Mouse (Mus musculus): ENCODE measurements at regions not wholly inside any gene's neighbourhood (a gene's known extent, or its start where the extent isn't known, plus 50 kb on each side); places are given as distances from the start of the nearest gene placed in this dataset.
A peak's percentile ranks its signal among the peaks of the same experiment; 100 is the strongest.

DNA sequence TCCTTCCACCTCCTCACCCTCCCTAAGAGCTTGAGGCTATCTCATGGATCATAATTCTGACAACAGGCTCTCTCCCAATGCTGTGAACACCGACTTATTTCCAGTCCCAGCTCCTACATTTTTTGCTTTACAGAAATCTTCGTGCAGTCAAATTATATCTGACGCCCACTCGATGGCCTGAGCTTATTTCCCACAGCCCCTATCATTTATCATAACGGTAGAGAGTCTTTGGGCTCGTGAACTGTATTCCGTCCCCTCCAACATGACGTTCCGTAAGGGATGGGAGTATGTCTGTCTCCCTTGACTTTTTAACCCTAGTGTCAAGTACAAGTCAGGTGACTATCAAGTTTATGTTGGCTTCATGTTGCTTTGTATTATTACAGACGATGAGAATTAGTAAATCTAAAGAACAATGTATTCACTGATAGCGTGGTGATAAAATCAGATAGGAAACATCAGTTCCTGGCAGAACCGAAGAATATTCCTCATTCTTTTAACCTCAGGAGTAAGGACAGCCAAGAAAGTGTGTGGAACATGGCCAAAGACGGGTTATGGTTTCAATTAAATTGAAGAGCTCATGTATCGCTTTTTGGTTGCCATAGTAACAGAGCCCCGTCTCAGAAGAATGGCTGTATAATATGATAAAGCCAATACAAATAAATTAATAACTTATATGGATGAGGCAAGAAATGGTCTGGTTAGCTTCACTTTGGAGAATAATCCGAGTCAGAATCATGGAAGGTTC lies 145.5 kb upstream of the Dyrk2 start:
- DNase-seq = no peak

DNA sequence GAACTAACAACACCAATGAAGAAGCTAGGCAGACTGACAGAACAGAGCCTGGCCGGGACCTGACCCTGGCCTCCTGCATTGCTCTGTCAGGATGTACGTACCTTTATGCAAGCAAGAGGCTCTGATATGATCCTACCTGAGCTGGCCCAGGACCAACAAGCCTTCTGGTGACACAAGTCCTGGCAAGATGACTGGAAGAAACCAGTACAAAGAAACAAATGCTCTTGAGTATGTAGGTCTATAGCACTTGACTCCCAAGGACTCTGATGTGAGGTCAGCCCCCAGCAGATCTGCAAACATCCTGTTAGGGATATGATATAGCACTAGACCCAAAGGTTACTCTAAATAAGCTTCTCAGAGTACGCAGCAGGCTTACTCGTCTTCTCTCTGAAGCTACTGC lies 144.7 kb upstream of the Dyrk2 start:
- no peak for DNase-seq

DNA sequence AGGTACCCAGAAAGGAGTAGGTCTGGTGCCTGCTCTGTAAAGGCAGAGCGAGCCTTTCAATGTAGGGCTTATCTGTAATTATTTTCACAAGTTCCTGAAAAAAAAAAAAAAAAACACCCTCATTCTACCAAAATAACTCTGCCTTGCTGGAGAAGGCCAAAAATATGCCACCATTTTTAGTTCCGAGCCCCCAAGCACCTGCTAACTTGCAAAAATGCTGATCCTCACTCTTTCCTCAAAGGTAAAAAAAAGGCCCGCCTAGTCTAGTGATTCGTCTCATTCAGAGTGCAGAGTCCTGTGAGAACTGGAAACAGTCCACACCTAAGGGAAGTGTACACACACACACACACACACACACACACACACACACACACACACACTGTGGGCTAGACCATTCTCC lies 143.7 kb upstream of the Dyrk2 start:
- DNase-seq = no peak

DNA sequence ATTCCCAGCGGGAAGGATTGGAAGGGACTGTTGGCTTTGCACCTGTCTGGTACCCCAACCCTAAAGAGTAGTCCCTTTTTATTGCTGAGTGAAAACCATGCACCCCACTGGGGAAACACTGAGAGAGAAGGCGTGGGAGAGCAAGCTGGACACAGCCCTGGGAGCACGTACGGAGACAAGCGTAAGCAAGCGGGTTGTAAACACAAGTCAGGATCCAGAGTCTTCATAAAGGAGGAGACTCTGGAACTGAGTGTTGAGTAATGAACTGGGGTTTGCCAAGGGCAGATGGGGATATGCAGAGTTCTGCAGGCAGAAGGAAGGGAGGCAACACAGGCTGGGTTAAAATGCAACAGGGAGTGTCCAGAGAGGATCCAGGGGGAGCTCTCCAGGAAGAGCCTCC lies 141.5 kb upstream of the Dyrk2 start:
- DNase-seq = no peak

DNA sequence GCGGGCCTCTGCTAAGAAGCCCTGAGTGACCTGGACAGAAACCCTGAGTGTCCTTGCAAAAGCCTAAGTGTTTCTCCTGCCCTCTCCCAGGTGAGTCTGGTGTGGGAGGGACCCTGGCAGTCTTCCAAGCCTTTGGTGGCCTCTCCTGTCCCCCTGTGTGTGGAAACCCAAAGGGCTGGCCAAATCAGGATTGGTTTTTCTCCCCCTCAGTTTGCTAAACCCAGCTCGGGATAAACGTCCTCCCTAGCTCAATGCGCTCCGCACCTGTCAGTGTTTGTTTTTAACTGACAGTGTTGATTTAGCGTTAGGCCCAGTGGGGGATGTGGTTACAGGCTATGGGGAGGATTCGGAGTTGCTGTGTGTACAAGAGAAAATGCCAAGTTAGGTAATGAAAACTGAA lies 140.9 kb upstream of the Dyrk2 start:
- DNase-seq = peak; percentile 60

DNA sequence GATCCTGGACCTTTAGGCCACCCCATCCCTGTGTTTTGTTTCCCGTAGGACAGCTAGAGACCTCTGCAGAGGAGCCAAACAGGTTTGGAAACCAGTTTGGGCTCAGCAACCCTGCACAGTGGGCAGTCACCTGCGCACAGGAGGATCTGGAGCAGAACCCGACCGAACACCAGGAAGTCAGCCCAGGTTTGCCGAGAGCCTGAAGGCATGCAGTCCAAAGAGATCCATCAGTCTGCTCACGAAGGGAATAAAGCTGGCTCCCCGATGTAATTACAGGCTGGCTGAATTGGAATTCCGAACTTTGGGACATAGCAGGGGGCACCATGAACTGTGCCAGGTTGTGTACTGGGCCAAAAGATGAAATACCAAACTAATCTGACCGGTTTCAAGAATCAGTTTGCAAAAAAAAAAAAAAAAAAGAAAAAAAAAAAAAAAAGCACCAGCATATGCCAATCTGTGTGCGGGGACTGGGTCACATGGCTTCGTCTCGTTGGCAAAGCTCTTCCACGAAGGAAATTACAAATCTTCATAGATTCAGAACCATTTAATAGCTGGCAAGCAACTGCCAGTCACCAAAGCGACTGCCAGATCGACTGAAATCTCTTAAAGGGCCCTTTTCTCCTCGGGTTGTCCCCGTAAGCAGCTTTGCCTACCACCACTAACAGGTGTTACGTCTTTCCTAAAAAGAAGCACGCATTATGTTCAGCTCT lies 137.0 kb upstream of the Dyrk2 start:
- DNase-seq = no peak

DNA sequence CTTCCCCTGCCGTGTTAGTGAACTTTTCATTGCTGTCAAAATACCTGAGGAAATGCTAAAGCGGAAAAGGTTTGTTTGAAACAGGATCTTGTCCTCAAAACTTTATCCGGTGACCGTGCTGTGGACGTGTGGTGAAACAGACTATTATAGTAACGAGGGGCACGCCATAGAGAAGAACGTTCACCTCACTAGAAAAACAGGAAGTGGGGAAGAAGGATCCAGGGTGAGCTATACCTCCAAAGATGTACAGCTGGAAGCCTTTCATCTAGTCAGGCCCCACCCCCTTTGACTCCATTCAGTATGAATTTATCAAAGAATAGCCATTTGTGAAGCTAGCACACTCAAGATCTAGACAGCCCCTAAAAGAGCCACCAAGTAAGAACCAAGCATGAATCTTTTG lies 135.5 kb upstream of the Dyrk2 start:
- no peak for DNase-seq

DNA sequence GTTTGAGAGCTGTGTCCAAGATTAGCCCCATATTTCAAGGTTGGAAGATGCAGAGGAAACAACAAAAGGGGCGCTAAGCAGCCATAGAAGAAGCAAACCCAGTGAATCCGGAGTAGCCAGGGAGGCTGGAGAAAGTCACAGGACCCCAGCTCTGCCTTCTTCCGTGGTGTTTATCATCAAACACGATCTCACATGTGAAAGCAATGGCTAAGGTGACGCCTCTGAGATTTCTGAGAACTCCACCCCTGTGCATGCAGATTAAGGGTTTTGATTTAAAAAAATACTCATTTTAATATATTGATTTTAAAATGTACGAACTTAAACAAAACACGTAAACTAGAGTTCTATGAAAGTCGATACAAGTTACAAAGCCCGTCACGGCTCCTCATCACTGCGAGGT lies 134.4 kb upstream of the Dyrk2 start:
- DNase-seq = no peak

DNA sequence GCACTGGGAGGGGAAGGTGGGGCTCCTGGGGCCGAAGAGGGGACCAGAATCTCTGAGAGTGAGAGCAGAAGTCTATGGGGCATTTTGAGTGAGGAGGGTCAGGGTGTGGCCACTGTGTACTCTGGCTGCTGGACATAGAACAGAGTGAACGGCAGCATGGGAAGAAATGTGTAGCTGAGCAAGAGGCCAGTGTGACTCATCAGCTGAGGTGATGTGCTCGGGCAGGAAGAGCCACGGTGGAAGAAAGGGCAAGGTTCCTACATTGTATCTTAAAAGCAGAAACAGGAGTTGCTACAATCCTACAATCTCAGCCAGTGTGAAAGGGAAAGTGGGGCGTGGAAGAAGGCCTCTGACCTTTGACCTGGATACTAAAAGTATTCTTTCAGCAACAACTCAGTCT lies 133.8 kb upstream of the Dyrk2 start:
- DNase-seq = no peak

DNA sequence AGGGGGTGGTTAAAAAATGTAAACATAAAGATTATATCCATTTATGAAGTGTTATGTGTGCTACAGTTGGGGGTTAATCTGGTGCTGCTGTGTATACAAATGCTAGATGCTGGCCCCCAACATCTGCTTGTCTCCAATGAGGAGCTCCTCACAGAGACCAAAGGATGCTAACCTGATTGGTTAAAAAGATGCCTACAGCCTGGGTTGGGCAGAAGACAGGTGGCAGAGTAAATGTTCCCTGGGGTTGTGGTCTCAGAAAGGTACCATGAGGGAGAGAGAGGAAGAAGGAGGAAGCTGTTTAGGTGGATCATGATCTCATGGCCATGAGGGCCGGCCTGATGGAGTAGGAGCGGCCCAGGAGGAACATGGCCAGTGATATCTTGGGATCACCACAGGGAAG lies 133.0 kb upstream of the Dyrk2 start:
- no peak for DNase-seq

DNA sequence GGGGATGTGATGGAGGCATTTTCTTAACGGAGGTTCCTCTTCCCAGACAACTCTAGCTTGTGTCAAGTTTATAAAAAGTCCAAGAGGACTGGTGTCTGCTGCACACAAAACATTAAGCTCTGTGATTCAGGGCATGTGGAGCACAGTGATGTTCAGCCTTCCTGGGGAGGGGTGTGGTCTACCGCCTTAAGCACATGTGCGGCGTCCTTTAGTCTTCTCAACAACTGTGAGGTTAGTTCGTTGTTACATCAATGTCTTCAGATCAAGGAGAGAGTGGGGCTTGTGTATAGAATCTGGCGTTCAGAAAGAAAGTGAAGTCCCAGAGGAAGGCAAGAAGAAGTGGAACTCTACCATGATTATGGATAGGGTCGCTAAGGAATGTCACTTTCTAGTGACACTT lies 131.9 kb upstream of the Dyrk2 start:
- DNase-seq = no peak

DNA sequence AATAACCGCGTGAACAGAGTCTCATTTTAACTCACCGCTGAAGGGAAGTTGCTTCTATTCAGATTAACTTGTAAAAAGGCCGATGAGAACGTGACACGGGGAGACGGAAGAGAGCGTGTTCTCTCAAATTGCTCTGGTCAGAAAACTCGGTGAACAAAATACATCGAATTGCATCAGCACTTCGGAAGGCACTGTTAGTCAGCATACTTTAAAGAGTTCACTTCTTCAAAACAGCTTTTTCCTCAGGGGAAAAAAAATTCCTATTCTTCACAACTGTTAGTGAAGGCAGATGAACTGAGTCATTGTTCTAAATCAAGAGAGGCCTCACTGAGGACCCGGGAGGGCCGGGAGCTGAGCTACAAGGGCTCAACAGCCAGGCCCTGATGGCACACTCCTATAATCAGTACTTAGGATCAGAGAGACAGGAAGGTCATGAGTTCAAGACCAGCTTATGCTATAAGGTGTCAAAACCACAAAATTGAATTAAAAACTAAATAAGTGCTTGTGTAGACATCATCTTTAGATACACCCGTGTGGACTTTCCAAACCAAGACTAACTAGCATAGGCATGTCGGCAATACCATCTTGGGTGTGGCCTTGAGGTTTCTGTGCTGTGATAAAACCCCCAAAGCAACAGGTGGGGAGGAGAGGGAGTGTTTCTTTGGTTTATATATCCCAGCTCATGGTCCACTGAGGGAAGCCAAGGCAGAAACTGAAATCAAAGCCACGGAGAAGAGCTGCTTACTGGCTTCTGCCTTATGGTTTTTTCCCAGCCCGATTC lies 131.2 kb upstream of the Dyrk2 start:
- no peak for DNase-seq

DNA sequence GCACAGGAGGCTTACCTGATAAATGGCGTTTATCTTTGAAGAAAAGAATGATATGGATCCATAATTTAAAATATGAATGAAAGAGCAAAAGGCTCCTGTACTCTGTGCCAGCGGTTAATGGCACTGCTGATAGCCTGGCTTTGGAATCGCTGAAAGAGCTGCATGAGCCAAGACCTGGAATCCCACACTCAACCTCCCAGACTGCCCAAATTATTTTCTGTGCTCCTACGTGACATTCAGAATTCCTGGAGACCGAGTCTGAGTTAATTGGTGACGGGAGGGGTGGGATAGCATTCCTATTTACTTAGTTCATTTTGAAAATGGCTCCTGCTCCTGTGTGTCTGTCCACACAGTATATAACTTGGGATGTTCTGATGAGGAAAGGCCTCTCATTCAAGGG lies 129.0 kb upstream of the Dyrk2 start:
- no peak for DNase-seq

DNA sequence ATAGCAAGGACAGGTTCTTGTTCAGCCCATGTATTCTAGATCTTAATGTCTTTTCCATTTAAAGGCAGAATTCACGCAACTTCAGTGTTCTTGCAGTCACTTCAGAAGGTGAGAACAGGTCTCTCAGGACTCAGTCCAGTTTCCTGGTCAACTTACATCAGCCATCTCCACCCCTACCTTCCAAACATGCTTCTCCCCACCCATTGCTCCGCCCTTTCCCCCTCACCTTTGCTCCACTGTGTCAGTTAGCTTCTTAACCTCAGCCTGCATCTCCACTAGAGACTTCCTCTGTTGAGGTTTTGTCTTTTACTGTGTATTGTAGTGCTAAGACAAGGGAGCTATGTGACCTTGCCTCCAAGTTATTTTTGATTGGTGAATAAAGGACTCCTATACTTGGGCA lies 127.0 kb upstream of the Dyrk2 start:
- DNase-seq = no peak

DNA sequence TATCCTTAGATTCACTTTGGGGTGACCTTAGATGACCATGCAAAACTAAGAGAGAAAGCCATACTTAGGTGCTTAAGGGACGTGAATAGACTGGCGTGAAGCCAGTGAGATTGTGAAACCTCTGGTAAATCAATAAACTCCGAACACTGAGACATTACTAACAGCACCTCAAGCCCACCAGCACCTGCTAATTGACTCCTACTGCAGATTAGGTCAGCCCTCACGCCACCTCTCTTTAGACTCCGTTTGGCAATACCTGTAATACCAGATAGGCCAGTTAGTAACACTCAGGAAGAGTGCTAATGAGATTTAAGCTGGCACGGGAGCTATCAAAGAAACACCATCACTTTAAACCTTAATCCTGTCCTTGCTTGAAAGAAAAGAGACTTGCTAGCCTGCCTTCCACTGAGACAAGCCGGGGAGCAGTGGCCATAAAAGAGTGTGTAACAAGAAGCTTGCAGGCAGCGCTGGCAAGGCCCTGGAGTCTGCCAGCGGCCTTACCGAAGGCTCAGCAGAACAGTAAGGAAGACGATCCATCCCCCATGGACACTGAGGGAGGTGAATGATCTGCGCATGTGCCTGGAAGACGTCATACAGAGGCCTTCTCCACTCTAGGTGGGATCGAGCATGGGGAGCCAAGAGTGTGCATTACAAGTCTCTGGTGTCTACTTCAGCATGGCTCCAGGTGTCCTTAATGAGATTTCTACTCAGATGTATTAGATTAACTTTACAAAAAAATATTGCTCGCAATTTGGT lies 124.0 kb upstream of the Dyrk2 start:
- no peak for DNase-seq

DNA sequence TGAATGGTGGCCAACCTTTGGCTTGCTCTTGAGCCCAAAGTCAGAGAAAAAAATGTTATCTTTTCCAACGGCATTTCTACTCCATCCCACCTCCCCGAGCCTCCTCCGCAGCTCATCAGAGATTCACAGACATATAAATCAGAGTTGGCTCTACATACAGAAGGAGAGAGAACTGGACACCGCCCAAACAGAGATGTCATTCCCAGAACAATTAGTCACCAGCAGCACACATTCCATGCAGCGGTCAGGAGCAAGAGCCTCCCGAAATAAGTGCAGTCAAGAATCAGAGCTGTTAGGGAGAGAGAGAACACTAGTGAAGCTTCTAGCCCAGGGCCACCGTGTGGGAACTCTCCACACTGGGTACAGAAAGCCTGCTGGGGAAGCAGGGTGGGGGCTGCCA lies 121.2 kb upstream of the Dyrk2 start:
- no peak for DNase-seq

DNA sequence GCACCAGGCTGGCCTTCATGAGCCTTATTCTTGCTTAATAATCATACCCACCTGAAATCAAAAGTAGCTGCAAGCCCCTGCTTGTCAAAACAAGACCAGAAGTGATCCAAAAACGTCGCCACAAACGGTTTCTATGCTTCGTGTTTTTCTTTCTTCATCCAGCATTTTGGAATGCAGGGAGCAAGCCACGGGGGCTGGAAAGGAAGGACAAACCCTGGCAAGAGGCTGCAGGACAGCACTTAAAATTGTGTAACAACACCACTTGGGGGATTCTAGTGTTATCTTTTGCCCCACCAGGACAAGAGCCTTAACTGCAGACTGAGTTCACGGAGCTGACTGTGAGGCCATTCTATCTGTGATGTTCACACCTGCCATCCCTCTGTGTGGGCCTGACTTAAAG lies 120.5 kb upstream of the Dyrk2 start:
- DNase-seq = no peak

DNA sequence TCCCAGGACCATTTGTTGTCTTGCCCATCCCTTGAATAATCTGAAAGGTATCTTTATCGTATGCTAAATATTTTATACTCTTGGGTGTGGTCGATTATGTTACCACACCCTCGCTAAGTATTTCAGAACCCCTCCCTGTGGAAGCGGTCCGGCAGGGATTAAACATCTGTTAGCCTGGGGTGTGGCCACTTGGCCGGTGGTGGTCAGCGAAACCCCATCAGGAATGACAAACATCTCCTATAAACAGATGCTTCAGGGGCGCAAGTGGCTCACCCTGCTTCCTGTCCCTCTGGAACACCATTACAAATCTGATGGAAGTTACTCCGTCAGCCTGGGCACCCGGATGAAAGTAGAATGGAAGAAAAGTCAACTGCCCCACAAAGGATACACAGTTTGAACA lies 119.8 kb upstream of the Dyrk2 start:
- DNase-seq = no peak

DNA sequence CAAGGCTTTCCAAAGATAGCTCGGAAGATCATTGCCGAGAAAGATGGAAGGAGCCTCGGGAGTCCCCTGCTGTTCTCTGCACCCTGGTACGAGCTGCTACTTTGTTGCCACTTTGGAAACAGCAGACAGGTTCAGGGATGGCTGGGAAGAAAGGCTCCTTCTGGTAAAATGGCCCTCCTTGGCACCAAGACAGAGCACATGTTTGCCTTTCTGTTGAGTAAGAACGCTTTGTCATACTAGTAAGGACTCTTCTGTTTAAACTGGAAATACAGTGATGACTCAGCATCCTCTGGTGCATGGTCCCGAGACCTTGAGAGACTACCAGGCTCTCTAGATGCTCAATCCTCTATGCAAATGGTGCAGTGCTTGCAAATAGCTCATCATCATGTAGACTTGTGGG lies 118.2 kb upstream of the Dyrk2 start:
- DNase-seq = no peak

DNA sequence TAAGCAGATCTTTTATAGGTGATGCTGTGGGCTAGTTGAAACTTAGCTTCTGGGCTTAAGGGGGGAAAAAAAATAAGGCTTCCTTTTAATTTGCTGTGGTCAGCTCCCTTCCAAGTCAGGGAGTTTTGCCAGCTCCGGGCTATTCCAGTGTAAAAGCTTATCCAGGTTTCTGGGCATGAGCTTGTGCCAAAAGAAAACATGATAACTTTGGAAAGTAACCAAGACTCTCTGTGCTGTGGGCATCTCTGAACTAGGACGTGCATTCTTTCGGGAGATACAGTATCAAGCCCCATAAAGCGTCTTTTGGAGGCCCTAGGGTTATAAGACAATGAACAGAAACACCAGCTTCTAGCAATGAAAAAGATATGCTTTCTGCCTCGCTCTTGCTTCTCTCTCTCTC lies 114.6 kb upstream of the Dyrk2 start:
- no peak for DNase-seq

DNA sequence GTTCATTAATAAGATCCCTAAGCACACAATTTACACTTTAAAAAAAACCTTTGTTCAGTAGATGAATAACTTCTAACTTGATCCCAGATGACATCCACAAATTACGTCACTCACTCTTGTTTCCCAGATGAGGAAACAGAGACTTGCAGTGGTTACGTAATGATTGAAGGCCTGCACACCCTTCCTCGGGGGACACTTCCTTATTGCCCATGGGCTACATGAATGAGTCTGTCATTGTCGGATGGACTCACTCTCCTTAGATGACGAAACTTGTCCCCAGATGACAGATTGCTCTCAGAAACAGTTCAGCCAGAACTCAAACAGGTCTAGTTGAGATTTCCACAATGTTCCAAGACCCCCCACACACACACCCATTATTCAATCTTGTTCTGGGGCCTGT lies 111.4 kb upstream of the Dyrk2 start:
- DNase-seq = no peak

DNA sequence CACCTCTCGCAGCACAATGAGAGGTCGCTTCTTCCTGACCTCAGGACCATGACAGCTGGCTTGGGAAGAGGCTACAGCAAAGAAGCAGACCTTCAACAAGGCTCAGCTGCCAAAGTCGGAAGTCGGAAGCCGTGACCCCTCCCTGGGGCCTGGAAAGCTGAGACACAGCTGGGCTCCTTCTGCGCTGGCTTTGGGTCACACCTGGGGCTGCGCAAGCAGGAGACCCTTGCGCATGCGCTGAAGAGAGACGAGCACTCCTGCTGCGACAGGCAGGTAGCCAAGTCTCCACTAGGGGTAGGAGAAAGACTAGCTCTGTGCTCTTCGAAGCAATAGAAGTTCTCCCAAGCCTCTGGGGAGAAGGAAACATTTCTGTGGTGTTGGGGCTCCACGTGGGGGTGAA lies 109.3 kb upstream of the Dyrk2 start:
- peak; percentile 33 for DNase-seq

DNA sequence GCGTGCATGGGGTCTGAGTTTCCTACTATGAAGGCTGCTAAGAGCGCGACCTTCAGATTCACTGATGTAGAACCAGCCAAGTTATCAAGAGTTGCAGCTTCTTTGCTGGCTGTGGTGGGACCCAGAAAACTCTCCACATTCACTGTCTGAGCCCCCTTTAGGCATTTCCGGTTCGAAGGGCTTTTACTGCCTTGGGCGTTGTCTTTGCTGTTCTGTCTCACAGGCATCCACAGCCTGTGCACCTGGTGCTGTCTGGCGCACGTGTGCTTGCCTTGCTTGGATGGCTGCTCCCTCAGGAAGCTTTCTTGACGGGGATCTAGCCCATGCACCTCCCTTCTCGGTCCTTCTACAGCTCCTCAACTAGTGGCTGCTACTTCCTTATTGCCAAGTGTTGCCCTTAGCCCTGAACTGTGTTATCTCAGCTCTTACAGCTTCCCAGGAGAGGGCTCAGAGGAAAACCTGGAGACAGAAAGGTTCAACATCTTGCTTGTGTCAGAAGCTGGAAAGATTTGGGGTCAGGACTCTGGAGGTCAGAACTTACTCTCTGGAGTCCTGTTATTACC lies 108.3 kb upstream of the Dyrk2 start:
- DNase-seq = no peak
